Mouse (Mus musculus) hindbrain, embryonic 11.5 days (tissue): Measurements from ENCODE around the gene Frem3. TPM values are rescaled to one million over a fixed set of nuclear protein-coding genes. Genes with fewer than 3 reads are reported as not detected.

Experiments
- ATAC-seq: fragments of 200-750 bp; cut with Nextera tagmentation; 2 replicates; pipeline ENCODE4 v1.8.0; 2017; ENCODE audit warnings: mild to moderate bottlenecking, moderate TSS enrichment, moderate library complexity; ENCODE audit not compliant: low FRiP score
- DNase-seq: peaks from one replicate; pipeline ENCODE4 v3.0.0-alpha.2; 2015; ENCODE audit warnings: low spot score
- H3K27ac ChIP-seq: fragments of 300-500 bp; sonication (generic); 2 replicates; pipeline ENCODE4 v1.5.1; 2014; ENCODE audit warnings: mild to moderate bottlenecking, low read depth, low read length
- H3K27me3 ChIP-seq: fragments of 300-500 bp; sonication (generic); 2 replicates; pipeline ENCODE4 v1.6.1; 2014; ENCODE audit warnings: mild to moderate bottlenecking, low read length, moderate library complexity, mixed read lengths; ENCODE audit not compliant: control insufficient read depth, insufficient read depth
- H3K36me3 ChIP-seq: fragments of 300-500 bp; sonication (generic); 2 replicates; pipeline ENCODE4 v1.6.1; 2014; ENCODE audit warnings: mild to moderate bottlenecking, low read length, moderate library complexity, mixed read lengths; ENCODE audit not compliant: control insufficient read depth, insufficient read depth
- H3K4me1 ChIP-seq: fragments of 300-500 bp; sonication (generic); replicated peaks from 2 replicates; pipeline ENCODE4 v1.6.1; 2014; ENCODE audit warnings: low read length, mixed read lengths; ENCODE audit not compliant: control insufficient read depth, insufficient read depth
- H3K4me2 ChIP-seq: fragments of 300-500 bp; sonication (generic); replicated peaks from 2 replicates; pipeline ENCODE4 v1.6.1; 2014; ENCODE audit warnings: mild to moderate bottlenecking, low read depth, low read length
- H3K4me3 ChIP-seq: fragments of 300-500 bp; sonication (generic); 2 replicates; pipeline ENCODE4 v1.5.1; 2014; ENCODE audit warnings: low read depth, low read length
- H3K9ac ChIP-seq: fragments of 300-500 bp; sonication (generic); 2 replicates; pipeline ENCODE4 v1.6.1; 2014; ENCODE audit warnings: low read depth, low read length
- H3K9me3 ChIP-seq: fragments of 300-500 bp; sonication (generic); 2 replicates; pipeline ENCODE4 v1.6.1; 2016; ENCODE audit warnings: low read length; ENCODE audit not compliant: control insufficient read depth
- WGBS: fragments of 180-500 bp; shearing (Covaris S2); extraction: QIAGEN DNeasy Blood & Tissue Kit; methylation state at CpG from one replicate; pipeline ENCODE4 v1.1.7; 2014; 5-methylcytosine and 5-hydroxymethylcytosine counted together
- polyA plus RNA-seq: library from polyadenylated mRNA; unstranded; fragments of >200 nt; fragmentation: Nextera tagmentation; extraction: Ambion mirVana; gene quantifications from 2 replicates; pipeline ENCODE4 v1.2.1, GENCODE M21; 2014

Frem3 gene
- polyA plus RNA-seq, 1 experiment from 2014 or later = 0.03 TPM

GRCm38 (mm10) chr8:80600600-80601170 is 10.2 kb upstream of the Frem3 start:
- Histone ChIP-seq H3K4me1 (no peaks in the 10 kb centered on the region), H3K9ac (no peak overlapping the region), H3K4me3 (no peak overlapping the region), H3K36me3 (no peaks in the 10 kb centered on the region), H3K9me3 (no peaks in the 10 kb centered on the region), H3K27me3 (no peaks in the 10 kb centered on the region), H3K4me2 (no peak overlapping the region), H3K27ac (no peak overlapping the region)
- 73% methylated on average over 6 of the region's 6 CpGs for WGBS
- DNase-seq (no peak), ATAC-seq (no peak)

GRCm38 (mm10) chr8:80601886-80602285 is 9.0 kb upstream of the Frem3 start:
- H3K4me1 ChIP-seq = no peaks in the 10 kb centered on the region
- WGBS = 80% methylated on average over 4 of the region's 4 CpGs
- H3K27ac ChIP-seq = no peak overlapping the region
- H3K4me2 ChIP-seq = no peak overlapping the region
- H3K27me3 ChIP-seq = no peaks in the 10 kb centered on the region
- no peaks in the 10 kb centered on the region for H3K36me3 ChIP-seq
- ATAC-seq (no peak), DNase-seq (no peak)
- H3K9ac ChIP-seq = no peak overlapping the region
- no peaks in the 10 kb centered on the region for H3K9me3 ChIP-seq
- no peak overlapping the region for H3K4me3 ChIP-seq

GRCm38 (mm10) chr8:80607082-80607481 is 3.8 kb upstream of the Frem3 start:
- Histone ChIP-seq H3K36me3 (no peaks in the 10 kb centered on the region), H3K27ac (no peak overlapping the region), H3K4me3 (no peak overlapping the region), H3K4me2 (no peak overlapping the region), H3K9me3 (no peaks in the 10 kb centered on the region), H3K9ac (no peak overlapping the region), H3K4me1 (peaks cover 7% of the 10 kb centered on the region), H3K27me3 (peaks cover 16% of the 10 kb centered on the region)
- ATAC-seq (no peak), DNase-seq (no peak)
- WGBS = 91% methylated on average over 4 of the region's 4 CpGs

- H3K9ac ChIP-seq = no peak overlapping the region
- peaks cover 7% of the 10 kb centered on the region for H3K4me1 ChIP-seq
- H3K4me2 ChIP-seq = peak overlapping the region; percentile 37
- H3K36me3 ChIP-seq = no peaks in the 10 kb centered on the region
- H3K4me3 ChIP-seq = peak overlapping the region; percentile 13; the same call in 1 of the 2 replicates
- WGBS = 3% methylated on average over 12 of the region's 12 CpGs
- 0 out of 2 replicates have a peak, but pooled peaks have one; percentile 7 for ATAC-seq
- no peak for DNase-seq
- peaks cover 16% of the 10 kb centered on the region for H3K27me3 ChIP-seq
- no peak overlapping the region for H3K27ac ChIP-seq
- no peaks in the 10 kb centered on the region for H3K9me3 ChIP-seq
These were observed 516 bp downstream of the Frem3 start for GRCm38 (mm10) chr8:80611441-80611751.

- Histone ChIP-seq H3K4me1 (no peaks in the 10 kb centered on the region), H3K4me3 (no peak overlapping the region), H3K9me3 (no peaks in the 10 kb centered on the region), H3K27me3 (no peaks in the 10 kb centered on the region), H3K36me3 (no peaks in the 10 kb centered on the region), H3K9ac (no peak overlapping the region), H3K4me2 (no peak overlapping the region), H3K27ac (no peak overlapping the region)
- no peak for ATAC-seq
- WGBS = 65% methylated on average over 3 of the region's 3 CpGs
- DNase-seq = no peak
These were observed 8.9 kb downstream of the Frem3 start for GRCm38 (mm10) chr8:80619787-80620186.

GRCm38 (mm10) chr8:80647394-80647793 is 36.5 kb downstream of the Frem3 start:
- Histone ChIP-seq H3K4me1 (no peaks in the 10 kb centered on the region), H3K27me3 (no peaks in the 10 kb centered on the region), H3K4me3 (no peak overlapping the region), H3K9me3 (no peaks in the 10 kb centered on the region), H3K4me2 (no peak overlapping the region), H3K9ac (no peak overlapping the region), H3K27ac (no peak overlapping the region), H3K36me3 (no peaks in the 10 kb centered on the region)
- ATAC-seq (no peak), DNase-seq (no peak)
- 73% methylated on average over 6 of the region's 6 CpGs for WGBS

GRCm38 (mm10) chr8:80657639-80658038 is 46.8 kb downstream of the Frem3 start:
- DNase-seq = peak; percentile 15

GRCm38 (mm10) chr8:80661055-80661454 is 50.2 kb downstream of the Frem3 start:
- WGBS = 82% methylated on average over 4 of the region's 4 CpGs
- no peak overlapping the region for H3K4me3 ChIP-seq
- no peaks in the 10 kb centered on the region for H3K9me3 ChIP-seq
- H3K36me3 ChIP-seq = no peaks in the 10 kb centered on the region
- H3K27me3 ChIP-seq = no peaks in the 10 kb centered on the region
- H3K27ac ChIP-seq = no peak overlapping the region
- DNase-seq (no peak), ATAC-seq (no peak)
- no peak overlapping the region for H3K4me2 ChIP-seq
- no peaks in the 10 kb centered on the region for H3K4me1 ChIP-seq
- H3K9ac ChIP-seq = no peak overlapping the region

More at GRCm38 (mm10) chr8:80657639-80658038, 46.8 kb downstream of the Frem3 start:
- 46% methylated on average over 4 of the region's 4 CpGs for WGBS
- H3K4me2 ChIP-seq = no peak overlapping the region
- H3K36me3 ChIP-seq = no peaks in the 10 kb centered on the region
- H3K4me1 ChIP-seq = no peaks in the 10 kb centered on the region
- no peak overlapping the region for H3K9ac ChIP-seq
- H3K27me3 ChIP-seq = no peaks in the 10 kb centered on the region
- H3K9me3 ChIP-seq = no peaks in the 10 kb centered on the region
- H3K27ac ChIP-seq = no peak overlapping the region
- no peak overlapping the region for H3K4me3 ChIP-seq
- no peak for ATAC-seq

- H3K27me3 ChIP-seq = no peaks in the 10 kb centered on the region
- no peak overlapping the region for H3K4me2 ChIP-seq
- H3K36me3 ChIP-seq = no peaks in the 10 kb centered on the region
- no peaks in the 10 kb centered on the region for H3K9me3 ChIP-seq
- no peaks in the 10 kb centered on the region for H3K4me1 ChIP-seq
- no peak for ATAC-seq
- no peak overlapping the region for H3K4me3 ChIP-seq
- H3K27ac ChIP-seq = no peak overlapping the region
- WGBS = 83% methylated on average over 3 of the region's 3 CpGs
- no peak for DNase-seq
- H3K9ac ChIP-seq = no peak overlapping the region
These were observed 52.6 kb downstream of the Frem3 start for GRCm38 (mm10) chr8:80663476-80663875.
